Mouse (Mus musculus) heart, postnatal 0 days (tissue): ENCODE measurements around the gene Phactr3.

Experiments used
- CTCF ChIP-seq: IDR thresholded peaks from 2 replicates; pipeline ENCODE4 v1.5.1; 2016; ENCODE audit warnings: antibody characterized with exemption, control low read depth, low read depth
- EP300 ChIP-seq: IDR thresholded peaks from 2 replicates; pipeline ENCODE4 v1.6.1; 2016; ENCODE audit warnings: antibody characterized with exemption, low read depth

GRCm38 (mm10) chr2:178153601-178154000 lies 34.8 kb downstream of the Phactr3 start:
- TF ChIP-seq CTCF (no peak), EP300 (no peak)
